16 mouse cellular contexts compared by ENCODE assay signal in the genomic region with DNA sequence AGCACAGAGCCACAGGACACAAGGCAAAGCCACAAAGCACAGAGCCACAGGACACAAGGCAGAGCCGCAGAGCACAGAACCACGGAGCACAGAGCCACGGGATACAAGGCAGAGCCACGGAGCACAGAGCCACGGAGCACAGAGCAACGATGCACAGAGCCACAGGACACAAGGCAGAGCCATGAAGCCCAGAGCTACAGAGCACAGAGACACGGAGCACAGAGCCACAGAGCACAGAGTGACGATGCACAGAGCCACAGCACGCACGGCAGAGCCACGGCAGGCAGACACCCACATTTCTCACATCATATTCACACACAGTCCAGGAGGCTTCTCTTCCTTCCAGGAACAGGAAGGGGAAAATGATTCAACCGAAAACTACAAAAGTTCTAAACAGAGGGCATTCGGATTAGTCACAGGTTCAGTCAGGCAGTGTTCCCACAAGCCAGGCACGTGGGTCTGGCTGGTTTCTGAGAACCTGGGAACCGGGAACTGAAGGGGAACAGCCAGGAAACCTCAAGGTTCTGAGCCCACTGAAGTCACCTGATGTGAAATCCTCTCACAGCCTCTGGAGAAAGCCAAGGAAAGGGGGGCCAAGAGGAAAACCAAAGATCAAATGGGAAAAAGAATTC. TPM values are rescaled to one million over a fixed set of nuclear protein-coding genes. Genes with fewer than 3 reads are reported as not detected.
A peak's percentile ranks its signal among the peaks of the same experiment; 100 is the strongest.
DNase-seq lines count a peak whose midpoint lies in the region; ATAC-seq lines count a peak whose summit lies in the region.
"Had no signal": no experiment of that assay in that cellular context is flagged by ENCODE, and none has a peak within 500 bp of the region (broad histone marks: within the 10 kb centered on the region; RNA-seq: fewer than 3 reads in every experiment).

No protein-coding gene starts in this region.

- H3K9ac ChIP-seq in kidney, embryonic 15.5 days = no peak overlapping the region
- H3K9ac ChIP-seq in hindbrain, embryonic 16.5 days (ENCODE audit: low read depth, low read length) = no peak overlapping the region
- H3K9ac ChIP-seq: embryonic facial prominence, embryonic 13.5 days; forebrain, embryonic 15.5 days had no signal

- H3K27me3 ChIP-seq in kidney, embryonic 15.5 days = no peaks in the 10 kb centered on the region
- H3K27me3 ChIP-seq in hindbrain, embryonic 16.5 days (replicated peaks; ENCODE audit: control insufficient read depth, insufficient read depth, low read length) = no peaks in the 10 kb centered on the region
- H3K27me3 ChIP-seq: embryonic facial prominence, embryonic 13.5 days; forebrain, embryonic 15.5 days had no signal

- H3K9me3 ChIP-seq in kidney, embryonic 15.5 days (replicated peaks) = no peaks in the 10 kb centered on the region
- no peaks in the 10 kb centered on the region for H3K9me3 ChIP-seq in hindbrain, embryonic 16.5 days (ENCODE audit: control insufficient read depth, low read length)
- H3K9me3 ChIP-seq: embryonic facial prominence, embryonic 13.5 days; forebrain, embryonic 15.5 days had no signal

- H3K4me3 ChIP-seq in kidney, embryonic 15.5 days (replicated peaks) = no peak overlapping the region
- H3K4me3 ChIP-seq in hindbrain, embryonic 16.5 days (ENCODE audit: low read length) = no peak overlapping the region
- H3K4me3 ChIP-seq: embryonic facial prominence, embryonic 13.5 days; forebrain, embryonic 15.5 days; left cerebral cortex, adult 2 months had no signal

- DNase-seq in kidney, adult 18-20 months = peak; percentile 49
- peak; percentile 29 for DNase-seq in right cerebral cortex, adult 18-20 months
- DNase-seq in right cerebral cortex, postnatal 4 days = no peak
- peak; percentile 72 for DNase-seq in ZHBTc4 (ENCODE audit: low read depth, low spot score)
- no peak for DNase-seq in thymus, postnatal 36 days
- DNase-seq in layer of hippocampus, adult 18-20 months (ENCODE audit: low spot score in 2 of 2) = no peak
- DNase-seq: gastrocnemius, postnatal 14 days; heart, postnatal 36 days; midbrain, embryonic 14.5 days; thymus, postnatal 14 days had no signal

- no peaks in the 10 kb centered on the region for H3K36me3 ChIP-seq in kidney, embryonic 15.5 days
- H3K36me3 ChIP-seq in hindbrain, embryonic 16.5 days (ENCODE audit: control insufficient read depth, insufficient read depth, low read length) = no peaks in the 10 kb centered on the region
- H3K36me3 ChIP-seq: forebrain, embryonic 15.5 days had no signal

- no peak overlapping the region for H3K4me2 ChIP-seq in kidney, embryonic 15.5 days
- H3K4me2 ChIP-seq in hindbrain, embryonic 16.5 days (ENCODE audit: low read length) = no peak overlapping the region
- H3K4me2 ChIP-seq: embryonic facial prominence, embryonic 13.5 days; forebrain, embryonic 15.5 days had no signal

- no peak for ATAC-seq in kidney, embryonic 15.5 days (replicated peaks; ENCODE audit: low FRiP score)
- ATAC-seq in hindbrain, embryonic 16.5 days = no peak
- ATAC-seq: activated CD4-positive, CD25-positive, alpha-beta regulatory T cell, adult 4 months; forebrain, embryonic 15.5 days had no signal

- H3K4me1 ChIP-seq in kidney, embryonic 15.5 days = peaks cover 60% of the 10 kb centered on the region
- H3K4me1 ChIP-seq in hindbrain, embryonic 16.5 days (ENCODE audit: control insufficient read depth, insufficient read depth, low read depth, low read length) = no peaks in the 10 kb centered on the region
- H3K4me1 ChIP-seq: forebrain, embryonic 15.5 days had no signal

- H3K27ac ChIP-seq in kidney, embryonic 15.5 days = no peak overlapping the region
- H3K27ac ChIP-seq in hindbrain, embryonic 16.5 days (ENCODE audit: low read depth, low read length) = no peak overlapping the region
- H3K27ac ChIP-seq: embryonic facial prominence, embryonic 13.5 days; forebrain, embryonic 15.5 days; left cerebral cortex, adult 2 months had no signal

- 90% methylated on average over 15 of the region's 15 CpGs for WGBS in kidney, embryonic 15.5 days
- WGBS in hindbrain, embryonic 16.5 days = 90% methylated on average over 15 of the region's 15 CpGs

RNA-seq across cellular contexts. Expression of gene Rell1, which starts 15.2 kb away (rescaled TPM):
- 24.0 and 25.5 TPM in 2 replicates for polyA plus RNA-seq in kidney, embryonic 15.5 days (2015; fragmentation: Nextera tagmentation; extraction: Ambion mirVana)
- polyA plus RNA-seq in hindbrain, embryonic 16.5 days (2015; fragmentation: Nextera tagmentation; extraction: Ambion mirVana) = 8.8 and 9.4 TPM in 2 replicates
- 10 to 100 TPM; 10.4 to 10.9 TPM for total RNA-seq in layer of hippocampus, adult 18-20 months (2021)

Comparison
In these comparisons a context has a peak if more than half of its experiments do, and no peak if none do; other contexts are left out.
1. DNase-seq: peak in kidney, adult 18-20 months (single experiment), right cerebral cortex, adult 18-20 months (single experiment) and ZHBTc4 (single experiment); none in right cerebral cortex, postnatal 4 days (single experiment), thymus, postnatal 36 days (0 of 2) and layer of hippocampus, adult 18-20 months (0 of 2).